ENCODE assay signal across 10 mouse cellular contexts in genomic region chr16:20694781-20695180, GRCm38 (mm10). TPM values are rescaled to one million over a fixed set of nuclear protein-coding genes. Genes with fewer than 3 reads are reported as not detected.
DNase-seq lines count a peak whose midpoint lies in the region; ATAC-seq and TF ChIP-seq lines count a peak whose summit lies in the region.
"Had no signal": no experiment of that assay in that cellular context is flagged by ENCODE, and none has a peak within 500 bp of the region (broad histone marks: within the 10 kb centered on the region; RNA-seq: fewer than 3 reads in every experiment).

No protein-coding gene starts in this region.

- H3K27ac ChIP-seq in kidney, postnatal 0 days = no peak overlapping the region; the same call in 1 of the 2 replicates
- no peak overlapping the region for H3K27ac ChIP-seq in midbrain, postnatal 0 days (ENCODE audit: low read depth, low read length)
- H3K27ac ChIP-seq in thymus, adult 2 months (ENCODE audit: control insufficient read depth, insufficient read depth, low read length) = no peak overlapping the region

- no peak overlapping the region for H3K4me3 ChIP-seq in kidney, postnatal 0 days (replicated peaks; ENCODE audit: low read depth, low read length)
- no peak overlapping the region for H3K4me3 ChIP-seq in midbrain, postnatal 0 days (ENCODE audit: low read depth, low read length)
- H3K4me3 ChIP-seq in thymus, adult 2 months (ENCODE audit: control insufficient read depth, insufficient read depth, low read length) = no peak overlapping the region

- peak overlapping the region; percentile 57 for H3K4me2 ChIP-seq in kidney, postnatal 0 days (ENCODE audit: low read length)
- H3K4me2 ChIP-seq in midbrain, postnatal 0 days (ENCODE audit: low read depth, low read length, poor library complexity, severe bottlenecking) = peak overlapping the region; percentile 78; the same call in 1 of the 2 replicates

- peak; percentile 36 for DNase-seq in kidney, postnatal 0 days (ENCODE audit: low spot score)
- DNase-seq in kidney, adult 8-10 months = no peak
- peak; percentile 81 for DNase-seq in cerebellum, adult 9-11 months
- peak; percentile 66 for DNase-seq in heart, adult 8-10 months (ENCODE audit: low spot score)
- DNase-seq in layer of hippocampus, adult 9-11 months = peak; percentile 90
- no peak for DNase-seq in midbrain, postnatal 0 days (ENCODE audit: low spot score)
- no peak for DNase-seq in B cell, adult 2 months
- DNase-seq in thymus, adult 2 months = no peak

- TF ChIP-seq POLR2A in thymus, adult 2 months (IDR thresholded peaks at IDR 0.05; ENCODE audit: control insufficient read depth, extremely low read depth, insufficient read depth, low read length, poor library complexity) = no peak

- H3K36me3 ChIP-seq in kidney, postnatal 0 days (ENCODE audit: insufficient read depth, low read length) = peaks cover 17% of the 10 kb centered on the region; the same call in 1 of the 2 replicates
- peaks cover 24% of the 10 kb centered on the region for H3K36me3 ChIP-seq in midbrain, postnatal 0 days (ENCODE audit: insufficient read depth, low read length)
- H3K36me3 ChIP-seq in thymus, adult 2 months (ENCODE audit: control insufficient read depth, insufficient read depth, low read length) = peaks cover 7% of the 10 kb centered on the region

- 0 out of 2 replicates have a peak overlapping the region, but pooled peaks have one; percentile 19 for H3K9ac ChIP-seq in kidney, postnatal 0 days (ENCODE audit: low read depth, low read length)
- H3K9ac ChIP-seq in midbrain, postnatal 0 days (replicated peaks; ENCODE audit: low read length, poor library complexity, severe bottlenecking) = 0 out of 2 replicates have a peak overlapping the region, but pooled peaks have one; percentile 69

- no peak for ATAC-seq in kidney, postnatal 0 days (replicated peaks; ENCODE audit: low FRiP score, low read depth)
- ATAC-seq in midbrain, postnatal 0 days (ENCODE audit: low FRiP score) = no peak

- no peaks in the 10 kb centered on the region for H3K9me3 ChIP-seq in kidney, postnatal 0 days (replicated peaks; ENCODE audit: low read length)
- no peaks in the 10 kb centered on the region for H3K9me3 ChIP-seq in midbrain, postnatal 0 days (ENCODE audit: low read length)
- H3K9me3 ChIP-seq: G1E had no signal

- WGBS in kidney, postnatal 0 days = 69% methylated on average over 8 of the region's 8 CpGs
- 66% methylated on average over 8 of the region's 8 CpGs for WGBS in midbrain, postnatal 0 days
- WGBS in thymus, adult 2 months = 69% methylated on average over 8 of the region's 8 CpGs

- no peak for TF ChIP-seq CTCF in kidney, postnatal 0 days (IDR thresholded peaks at IDR 0.05; ENCODE audit: low read depth)
- TF ChIP-seq CTCF in midbrain, postnatal 0 days (IDR thresholded peaks at IDR 0.05) = no peak
- no peak for TF ChIP-seq CTCF in thymus, adult 2 months (IDR thresholded peaks at IDR 0.05; ENCODE audit: borderline replicate concordance, control insufficient read depth, extremely low read depth, insufficient read depth, low read length, poor library complexity)

- 0 out of 2 replicates have a peak, but pooled peaks cover 7% of the 10 kb centered on the region for H3K4me1 ChIP-seq in kidney, postnatal 0 days (replicated peaks; ENCODE audit: insufficient read depth, low read length)
- H3K4me1 ChIP-seq in midbrain, postnatal 0 days (ENCODE audit: insufficient read depth, low read length) = peaks cover 12% of the 10 kb centered on the region; the same call in 1 of the 2 replicates
- peaks cover 14% of the 10 kb centered on the region for H3K4me1 ChIP-seq in thymus, adult 2 months (replicated peaks; ENCODE audit: control insufficient read depth, insufficient read depth, low read length)

- no peaks in the 10 kb centered on the region for H3K27me3 ChIP-seq in kidney, postnatal 0 days (ENCODE audit: insufficient read depth, low read length)
- no peaks in the 10 kb centered on the region for H3K27me3 ChIP-seq in midbrain, postnatal 0 days (ENCODE audit: insufficient read depth, low read length)
- no peaks in the 10 kb centered on the region; the same call in 1 of the 2 replicates for H3K27me3 ChIP-seq in thymus, adult 2 months (ENCODE audit: control insufficient read depth, insufficient read depth, low read length)

RNA-seq across cellular contexts. Expression of gene Fam131a, which starts 1.7 kb away (rescaled TPM):
- polyA plus RNA-seq in kidney, postnatal 0 days (2015; fragmentation: Nextera tagmentation; extraction: Ambion mirVana) = 6.4 and 6.9 TPM in 2 replicates
- total RNA-seq in heart, adult 8-10 months (2022) = 10 to 100 TPM; 26.2 to 47.4 (median 33.0) TPM
- total RNA-seq in midbrain, postnatal 0 days (2014; rRNA removed) = 152 and 173 TPM in 2 replicates
- 70.9 and 75.9 TPM in 2 replicates for polyA plus RNA-seq in midbrain, postnatal 0 days (2015; fragmentation: Nextera tagmentation; extraction: Ambion mirVana)
- polyA plus RNA-seq in thymus, adult 2 months (2012; rRNA removed) = 6.9 and 8.9 TPM in 2 replicates

RNA-seq across cellular contexts. Expression of gene Polr2h, which starts 22.7 kb away (rescaled TPM):
- 98.6 and 105 TPM in 2 replicates for polyA plus RNA-seq in kidney, postnatal 0 days (2015; fragmentation: Nextera tagmentation; extraction: Ambion mirVana)
- 10 to 100 TPM in 1 of 4 experiments, 1 to 10 TPM in 3; 7.8 to 11.2 (median 9.1) TPM for total RNA-seq in heart, adult 8-10 months (2022)
- 40.0 and 40.3 TPM in 2 replicates for total RNA-seq in midbrain, postnatal 0 days (2014; rRNA removed)
- 72.3 and 84.6 TPM in 2 replicates for polyA plus RNA-seq in midbrain, postnatal 0 days (2015; fragmentation: Nextera tagmentation; extraction: Ambion mirVana)
- 24.7 and 32.9 TPM in 2 replicates for polyA plus RNA-seq in thymus, adult 2 months (2012; rRNA removed)

RNA-seq across cellular contexts. Expression of gene Clcn2, which starts 22.8 kb away (rescaled TPM):
- polyA plus RNA-seq in kidney, postnatal 0 days (2015; fragmentation: Nextera tagmentation; extraction: Ambion mirVana) = 10.2 and 10.7 TPM in 2 replicates
- 1 to 10 TPM; 1.5 to 3.3 (median 2.1) TPM for total RNA-seq in heart, adult 8-10 months (2022)
- 61.9 and 69.4 TPM in 2 replicates for total RNA-seq in midbrain, postnatal 0 days (2014; rRNA removed)
- polyA plus RNA-seq in midbrain, postnatal 0 days (2015; fragmentation: Nextera tagmentation; extraction: Ambion mirVana) = 21.1 and 21.9 TPM in 2 replicates
- polyA plus RNA-seq in thymus, adult 2 months (2012; rRNA removed) = 40.5 and 42.1 TPM in 2 replicates

RNA-seq across cellular contexts. Expression of gene Eif4g1, which starts 26.7 kb away (rescaled TPM):
- 115 and 119 TPM in 2 replicates for polyA plus RNA-seq in kidney, postnatal 0 days (2015; fragmentation: Nextera tagmentation; extraction: Ambion mirVana)
- 100 to 1,000 TPM; 388 to 519 (median 472) TPM for total RNA-seq in heart, adult 8-10 months (2022)
- total RNA-seq in midbrain, postnatal 0 days (2014; rRNA removed) = 403 and 430 TPM in 2 replicates
- polyA plus RNA-seq in midbrain, postnatal 0 days (2015; fragmentation: Nextera tagmentation; extraction: Ambion mirVana) = 102 and 118 TPM in 2 replicates
- polyA plus RNA-seq in thymus, adult 2 months (2012; rRNA removed) = 618 and 639 TPM in 2 replicates

RNA-seq across cellular contexts. Expression of gene Chrd, which starts 38.1 kb away (rescaled TPM):
- polyA plus RNA-seq in kidney, postnatal 0 days (2015; fragmentation: Nextera tagmentation; extraction: Ambion mirVana) = 2.7 and 2.9 TPM in 2 replicates
- 1 to 10 TPM; 1.4 to 3.3 (median 2.9) TPM for total RNA-seq in heart, adult 8-10 months (2022)
- total RNA-seq in midbrain, postnatal 0 days (2014; rRNA removed) = 17.1 and 18.1 TPM in 2 replicates
- polyA plus RNA-seq in midbrain, postnatal 0 days (2015; fragmentation: Nextera tagmentation; extraction: Ambion mirVana) = 4.1 TPM in 2 replicates
- 3.6 and 3.7 TPM in 2 replicates for polyA plus RNA-seq in thymus, adult 2 months (2012; rRNA removed)
- total RNA-seq: hematopoietic stem cell, adult 5-6 weeks had no signal
- polyA plus RNA-seq: G1E had no signal

Comparison
In these comparisons a context has a peak if more than half of its experiments do, and no peak if none do; other contexts are left out.
1. DNase-seq: peak in kidney, postnatal 0 days (single experiment), cerebellum, adult 9-11 months (single experiment), heart, adult 8-10 months (single experiment) and layer of hippocampus, adult 9-11 months (single experiment); none in kidney, adult 8-10 months (0 of 2), midbrain, postnatal 0 days (single experiment), B cell, adult 2 months (0 of 2) and thymus, adult 2 months (single experiment).